Mouse (Mus musculus) left cerebral cortex, postnatal 25 days (tissue): ENCODE results near the gene Rnf220. TPM values are rescaled to one million over a fixed set of nuclear protein-coding genes. Genes with fewer than 3 reads are reported as not detected.
"Not testable (repeated sequence)": the region's sequence is repeated elsewhere in the genome, so short reads cannot be mapped to it uniquely, and the experiment has no call there.

Experiments used
- DNase-seq, 2 experiments: peaks; one replicate each; pipeline ENCODE4 v3.0.0; 2022; ENCODE audit warnings: low spot score in 2 of 2, mixed read lengths in 1 of 2
- intact Hi-C: fragments of 180-260 bp; cut with DNase I; formaldehyde crosslinking; loops from one replicate; pipeline ENCODE4 v1.15.1; 2025
- total RNA-seq, 2 experiments: library from RNA; stranded (reverse); gene quantifications; 2 replicates each; pipeline ENCODE4 v1.2.3; 2021

Rnf220 gene
- total RNA-seq, 2 experiments from 2014 or later = 179 to 182 TPM

- intact Hi-C loops = no loop called here
- DNase-seq = no peak
Measured at GRCm38 (mm10) chr4:117283271-117284191, 213.3 kb downstream of the Rnf220 start.

DNA sequence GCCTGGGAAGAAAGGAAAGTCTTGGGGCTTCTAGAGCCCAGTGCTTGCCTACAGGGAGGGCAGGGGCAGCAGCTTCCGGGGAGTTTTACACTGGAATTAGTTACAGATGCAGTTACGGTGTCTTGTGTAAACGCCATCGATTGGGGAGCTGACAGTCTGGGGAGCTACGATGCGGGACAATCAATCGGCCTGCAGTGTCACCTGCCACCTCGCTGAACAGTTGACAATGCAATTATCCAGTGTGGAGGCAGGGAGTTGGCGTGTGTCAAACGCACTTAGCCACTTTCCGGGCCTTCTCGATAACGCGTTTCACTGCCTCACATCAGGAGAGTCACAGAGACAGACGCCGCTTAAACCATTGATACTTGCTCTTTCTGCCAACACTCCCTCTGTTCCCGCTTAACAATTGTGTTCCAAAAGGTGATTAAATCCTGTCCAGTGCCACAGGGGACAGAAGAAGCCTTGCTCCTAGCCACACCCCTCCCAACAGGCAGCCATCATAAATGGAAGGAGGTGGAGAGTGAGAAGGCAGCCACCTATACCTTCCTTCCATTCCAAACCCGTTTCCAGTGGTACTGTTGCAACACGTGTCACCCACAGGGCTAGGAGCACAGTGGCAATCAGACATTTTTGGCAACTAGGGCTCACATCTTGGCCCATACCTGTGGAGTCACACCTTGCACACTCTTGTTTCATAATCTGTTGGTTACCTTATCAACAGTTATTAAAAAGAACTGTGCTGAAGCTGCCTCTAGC, 215.6 kb downstream of the Rnf220 start:
- no peak for DNase-seq
- intact Hi-C loops = no loop called here

GRCm38 (mm10) chr4:117280397-117280930, 216.4 kb downstream of the Rnf220 start:
- intact Hi-C loops = no loop called here
- no peak for DNase-seq

DNA sequence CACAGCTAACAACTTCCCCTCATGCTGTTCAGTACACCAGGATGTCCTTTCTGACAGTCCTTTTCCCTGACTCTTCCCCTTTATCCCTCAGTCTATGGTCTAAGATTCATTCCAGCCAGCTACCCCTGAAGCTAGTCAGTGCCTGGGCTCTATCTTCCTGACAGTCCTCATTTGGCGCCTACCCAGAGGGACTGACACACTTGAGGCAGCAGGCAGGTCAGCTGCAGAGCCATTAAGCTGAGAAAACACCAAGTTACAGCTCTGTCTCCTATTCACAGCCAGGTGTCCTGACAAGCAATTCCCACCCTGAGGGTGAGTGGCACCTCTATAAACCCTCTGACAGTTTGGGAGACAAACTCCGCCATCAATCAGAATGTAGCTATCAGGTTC, 217.6 kb downstream of the Rnf220 start:
- intact Hi-C loops = loop anchor here (10.0 kb wide), 1 partner anchor 396 kb away; no protein-coding TSS in a partner anchor
- no peak for DNase-seq

DNA sequence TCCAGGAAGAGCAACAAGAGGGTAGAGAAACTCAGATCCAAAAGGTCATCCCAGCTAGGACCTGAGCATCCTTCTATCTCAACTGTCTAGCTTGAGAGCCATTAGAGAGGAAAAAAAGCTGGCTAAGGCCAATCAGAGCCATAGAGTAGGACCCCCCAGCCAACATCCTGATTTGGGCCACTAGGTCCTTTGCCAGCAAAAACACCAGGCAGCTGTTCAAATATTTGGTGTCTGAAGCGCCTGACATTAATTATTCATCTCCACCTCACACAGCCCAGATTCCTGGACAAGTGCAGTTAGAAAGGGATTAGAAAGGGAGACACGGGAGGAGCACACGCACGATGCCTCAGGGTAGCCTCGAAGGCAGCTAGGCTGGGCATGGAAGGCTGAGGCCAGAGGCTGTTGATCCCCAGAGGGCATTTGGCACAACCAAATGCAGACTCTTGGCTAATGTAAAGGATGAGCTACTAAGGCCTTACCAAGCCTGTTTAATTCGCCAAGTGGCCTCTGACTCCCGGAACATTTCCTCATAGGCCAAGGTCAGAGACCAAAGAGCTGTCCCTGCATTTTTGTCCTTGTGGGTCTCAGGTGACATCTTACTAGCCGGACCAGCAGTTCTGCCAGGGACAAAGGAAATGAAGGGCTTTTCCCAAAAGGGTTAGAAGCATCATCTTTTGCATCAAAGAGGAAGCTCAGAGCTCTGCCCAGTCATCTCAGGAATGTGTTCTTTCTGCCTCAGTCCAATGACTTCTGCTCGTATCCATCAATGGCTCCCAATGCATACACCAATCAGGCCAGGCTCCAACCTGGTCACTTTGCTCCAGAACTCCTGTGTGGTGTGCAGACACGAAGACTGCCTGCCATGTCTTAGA, 218.2 kb downstream of the Rnf220 start:
- intact Hi-C loops = loop anchor here (10.0 kb wide), 1 partner anchor 396 kb away; no protein-coding TSS in a partner anchor

GRCm38 (mm10) chr4:117277687-117278086, 219.2 kb downstream of the Rnf220 start:
- no peak for DNase-seq
- intact Hi-C loops = loop anchor here (10.0 kb wide), 1 partner anchor 397 kb away; no protein-coding TSS in a partner anchor

More for the DNA sequence above, 218.2 kb downstream of the Rnf220 start:
- peak in 1 of 2 experiments; percentile 14 for DNase-seq

GRCm38 (mm10) chr4:117277021-117277420, 219.8 kb downstream of the Rnf220 start:
- intact Hi-C loops = loop anchor here (10.0 kb wide), 1 partner anchor 398 kb away; no protein-coding TSS in a partner anchor
- peak in 1 of 2 experiments; percentile 18 for DNase-seq

DNA sequence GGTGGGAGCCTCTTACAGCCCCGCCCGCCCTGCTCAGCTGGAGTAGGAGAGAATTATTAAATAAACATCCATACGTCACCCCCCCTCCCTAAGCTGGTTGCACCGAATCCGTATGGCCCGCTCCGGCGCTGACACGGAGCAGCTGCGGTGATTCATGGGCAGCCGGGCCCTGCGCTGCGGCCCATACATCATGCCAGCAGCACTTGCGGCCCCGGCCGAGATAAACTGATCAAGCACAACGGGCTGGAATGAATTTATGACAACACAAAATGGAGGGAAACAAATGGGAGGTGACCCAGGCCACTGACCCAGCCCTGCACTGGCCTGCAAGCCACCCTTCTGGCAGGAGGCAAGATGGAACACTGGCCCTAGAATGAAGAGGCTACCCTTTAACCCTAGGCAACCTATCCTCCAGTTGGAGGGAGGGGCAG, 220.6 kb downstream of the Rnf220 start:
- intact Hi-C loops = loop anchor here (10.0 kb wide), 1 partner anchor 399 kb away; no protein-coding TSS in a partner anchor
- no peak for DNase-seq

- no peak for DNase-seq
- intact Hi-C loops = loop anchor here (5.0 to 10.0 kb wide), 3 partner anchors 73 to 400 kb away; no protein-coding TSS in a partner anchor
Measured at GRCm38 (mm10) chr4:117274720-117275119, 222.1 kb downstream of the Rnf220 start.

GRCm38 (mm10) chr4:117272459-117272858, 224.4 kb downstream of the Rnf220 start:
- intact Hi-C loops = loop anchor here (5.0 to 10.0 kb wide), 3 partner anchors 75 to 402 kb away; no protein-coding TSS in a partner anchor
- DNase-seq = no peak

DNA sequence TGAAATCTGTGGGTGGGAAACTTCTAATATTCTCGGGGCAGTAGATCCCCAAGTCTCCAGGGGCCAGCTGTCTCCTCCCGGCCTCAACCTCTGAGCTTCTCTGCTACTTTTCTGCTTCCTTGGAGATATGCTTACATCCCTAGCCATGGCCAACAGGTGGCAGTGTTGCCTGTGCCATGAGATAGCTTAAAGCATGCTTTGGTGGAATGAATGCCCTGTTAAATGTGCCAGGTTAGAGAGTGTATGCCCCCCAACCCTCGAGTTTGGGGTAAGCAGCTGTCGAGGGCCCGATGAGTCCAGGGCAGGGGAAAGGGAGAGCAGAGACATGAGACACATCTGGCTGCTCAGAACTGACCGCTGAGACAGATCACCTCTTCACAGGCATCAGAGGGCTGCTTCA, 226.6 kb downstream of the Rnf220 start:
- intact Hi-C loops = loop anchor here (5.0 to 10.0 kb wide), 3 partner anchors 77 to 405 kb away; no protein-coding TSS in a partner anchor
- peak; percentile 76 to 78 for DNase-seq

- no peak for DNase-seq
- intact Hi-C loops = no loop called here
Measured at GRCm38 (mm10) chr4:117267831-117268437, 228.9 kb downstream of the Rnf220 start.

DNA sequence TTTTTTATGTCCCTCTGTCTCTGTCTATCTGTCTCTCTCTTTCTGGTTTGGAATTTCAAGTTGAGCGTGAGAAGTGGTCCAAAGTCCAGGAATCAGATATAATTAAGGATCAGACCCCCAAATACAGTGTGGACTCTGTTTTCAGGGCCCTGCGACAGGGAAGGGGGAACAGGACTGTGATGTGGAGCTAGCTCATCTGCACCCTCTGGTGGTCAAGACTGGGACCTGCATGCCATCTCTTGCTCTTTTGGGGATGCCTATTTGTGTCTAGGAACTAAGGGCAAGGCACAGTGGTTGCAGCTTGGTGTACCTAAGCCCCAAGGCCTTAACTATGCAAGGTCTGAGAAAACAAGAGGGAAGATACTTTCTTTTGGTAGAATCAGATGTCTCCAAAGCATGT, 229.6 kb downstream of the Rnf220 start:
- intact Hi-C loops = no loop called here
- peak; percentile 79 to 86 for DNase-seq

DNA sequence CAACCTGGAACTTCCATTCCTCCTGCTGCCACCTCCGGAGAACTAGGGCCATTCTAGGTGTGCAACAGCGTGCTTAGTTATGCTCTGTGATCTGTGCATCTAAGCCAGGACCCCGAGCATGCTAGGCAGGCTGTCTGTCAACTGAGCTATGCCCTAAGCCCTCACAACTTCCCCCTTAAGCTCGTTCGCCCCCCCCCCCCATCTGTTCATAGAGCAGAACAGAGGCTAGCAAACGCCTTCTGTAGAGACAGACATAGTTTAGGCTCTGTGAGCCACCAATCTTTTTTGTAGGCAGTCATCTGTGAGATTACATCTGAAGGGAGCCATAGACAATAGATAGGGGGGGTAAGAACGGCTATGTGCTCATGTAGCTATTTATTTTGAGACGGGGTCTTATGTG, 233.9 kb downstream of the Rnf220 start:
- intact Hi-C loops = no loop called here

DNA sequence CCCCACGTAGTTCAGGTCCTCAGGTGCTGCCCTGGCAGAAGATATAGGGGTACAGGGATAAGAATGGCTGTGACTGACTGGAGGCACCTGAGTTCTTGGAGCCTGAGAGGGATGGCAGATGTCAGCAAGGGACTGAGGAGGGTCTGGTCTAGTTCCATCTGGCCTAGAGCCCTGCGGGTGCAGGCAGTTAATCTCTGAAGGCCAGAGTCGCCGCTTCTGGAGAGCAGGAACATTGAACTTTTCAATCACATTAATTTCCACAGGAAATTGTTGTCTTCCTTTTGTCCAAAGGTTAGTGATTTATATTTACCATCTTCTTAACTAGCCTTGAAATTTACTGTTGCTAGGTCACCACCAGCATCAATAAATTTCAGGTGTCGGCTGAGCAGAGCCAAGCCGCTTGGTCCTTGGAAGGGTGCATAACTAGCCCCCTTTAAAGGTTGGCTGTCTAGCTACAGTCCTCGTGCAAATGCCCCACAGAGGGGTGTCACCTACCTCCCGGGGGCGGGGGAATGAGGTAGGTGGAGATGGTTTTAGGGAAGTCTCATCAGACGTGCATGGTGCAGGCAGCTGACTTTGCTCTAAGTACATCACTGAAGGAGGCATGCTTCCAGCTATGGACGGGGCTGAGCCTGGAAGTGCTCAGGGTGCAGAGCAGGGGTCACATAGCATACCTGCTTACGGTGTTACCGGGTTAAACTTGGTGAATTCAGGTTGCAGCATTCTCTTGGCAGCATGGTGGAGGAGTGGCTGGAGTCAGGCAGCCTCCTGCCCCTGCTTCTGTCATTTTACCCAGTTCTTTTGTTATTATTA, 234.5 kb downstream of the Rnf220 start:
- intact Hi-C loops = no loop called here
- no peak for DNase-seq

More for the DNA sequence above, 233.9 kb downstream of the Rnf220 start:
- DNase-seq = no peak

DNA sequence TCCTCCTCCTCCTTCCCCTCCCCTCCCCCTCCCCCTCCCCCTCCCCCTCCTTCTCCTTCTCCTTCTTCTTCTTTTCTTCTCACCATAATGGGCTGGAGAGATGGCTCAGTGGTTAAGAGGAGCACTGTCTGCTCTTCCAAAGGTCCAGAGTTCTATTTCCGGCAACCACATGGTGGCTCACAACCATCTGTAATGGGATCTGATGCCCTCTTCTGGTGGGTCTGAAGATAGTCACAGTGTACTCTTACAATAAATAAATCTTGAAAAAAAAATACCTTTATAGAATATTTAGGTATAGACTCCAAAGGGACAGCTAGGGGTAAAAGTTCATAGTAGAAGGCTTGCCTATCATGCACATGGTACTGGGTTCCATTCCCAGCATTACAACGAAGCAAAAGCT, 235.6 kb downstream of the Rnf220 start:
- intact Hi-C loops = no loop called here
- DNase-seq = no peak

DNA sequence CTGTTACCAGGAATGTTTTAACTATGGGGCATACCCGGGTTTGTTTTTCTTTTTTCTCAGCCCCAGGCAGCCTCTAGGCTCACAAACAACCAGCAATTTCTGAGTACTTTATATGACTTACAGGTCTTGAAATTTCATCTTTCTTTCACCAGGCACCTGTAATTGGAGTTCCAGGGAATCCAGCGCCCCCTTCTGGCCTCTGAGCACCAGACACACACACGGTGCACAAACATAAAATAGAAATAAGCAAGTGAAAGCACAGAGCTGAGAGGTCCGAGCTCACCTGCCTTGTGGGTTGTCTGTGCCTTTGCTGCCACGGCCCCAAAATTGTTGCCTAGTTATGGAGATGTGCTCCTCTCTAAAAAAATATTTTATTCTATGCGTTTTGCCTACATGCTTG, 236.9 kb downstream of the Rnf220 start:
- intact Hi-C loops, DNase-seq: not testable (repeated sequence)

DNA sequence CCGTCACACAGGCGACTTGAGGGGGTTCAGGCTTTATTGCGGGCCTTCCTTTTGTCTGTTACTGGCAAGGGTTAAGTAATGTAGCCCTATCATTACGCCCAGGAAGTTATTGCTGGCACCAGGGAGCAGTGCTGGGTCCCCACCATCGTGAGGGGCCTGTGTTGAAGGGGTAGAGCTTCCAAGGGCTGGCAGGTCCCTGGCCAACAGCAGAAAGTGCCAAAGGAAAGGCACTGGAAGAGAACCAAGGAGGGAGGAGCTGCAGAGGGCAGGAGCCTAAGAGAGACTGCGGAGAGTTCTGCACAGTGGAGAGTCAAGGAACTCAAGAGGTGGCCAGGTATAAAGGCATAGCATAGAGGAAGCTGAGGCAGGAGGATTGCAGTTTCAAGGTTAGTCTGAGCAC, 242.2 kb downstream of the Rnf220 start:
- intact Hi-C loops = no loop called here
- no peak for DNase-seq
